Mouse (Mus musculus) bone marrow, adult 2 months (tissue): ENCODE results near the gene Mrpl24. TPM values are rescaled to one million over a fixed set of nuclear protein-coding genes. Genes with fewer than 3 reads are reported as not detected.
A peak's percentile ranks its signal among the peaks of the same experiment; 100 is the strongest.

Experiments
- H3K27ac ChIP-seq: fragments of 200-500 bp; 2 replicates; pipeline ENCODE4 v1.5.1; 2012; ENCODE audit warnings: low read depth, mild to moderate bottlenecking, control low read depth, inconsistent platforms, low read length; ENCODE audit not compliant: control insufficient read depth, poor library complexity, insufficient read depth
- H3K4me1 ChIP-seq: fragments of 200-500 bp; 2 replicates; pipeline ENCODE4 v1.6.1; 2011; ENCODE audit warnings: low read length; ENCODE audit not compliant: control insufficient read depth, insufficient read depth
- H3K4me3 ChIP-seq: fragments of 200-500 bp; replicated peaks from 2 replicates; pipeline ENCODE3; 2011; ENCODE audit warnings: mild to moderate bottlenecking, low read depth, low read length, control low read depth; ENCODE audit not compliant: control insufficient read depth
- CTCF ChIP-seq: fragments of 200-500 bp; IDR thresholded peaks from 2 replicates; pipeline ENCODE4 v1.5.1; 2011; ENCODE audit warnings: low read length, control low read depth; ENCODE audit not compliant: control insufficient read depth, insufficient read depth
- POLR2A ChIP-seq: fragments of 200-500 bp; IDR thresholded peaks from 2 replicates; pipeline ENCODE4 v1.6.1; 2011; ENCODE audit warnings: low read depth, mild to moderate bottlenecking, control low read depth, low read length, borderline replicate concordance; ENCODE audit not compliant: control insufficient read depth
- WGBS: fragments of 180-500 bp; shearing (Covaris S2); methylation state at CpG from one replicate; pipeline ENCODE4 v1.1.7; 2018; 5-methylcytosine and 5-hydroxymethylcytosine counted together
- polyA plus RNA-seq: library from polyadenylated mRNA; stranded (reverse); fragments of >200 nt; gene quantifications from 2 replicates; pipeline ENCODE4 v1.2.4, GENCODE M21; 2011; ENCODE audit warnings: low replicate concordance; ENCODE audit not compliant: missing spikeins, insufficient read depth, insufficient read length

The Mrpl24 gene
- polyA plus RNA-seq, 1 experiment = 217 TPM

GRCm38 (mm10) chr3:87906601-87906980, 12.7 kb upstream of the Mrpl24 start:
- peaks cover 8% of the 10 kb centered on the region for H3K4me1 ChIP-seq
- TF ChIP-seq POLR2A (0 out of 2 replicates have a peak, but pooled peaks have one; percentile 12), CTCF (no peak)
- under 1% methylated on average over 43 of the region's 47 CpGs for WGBS
- H3K27ac ChIP-seq = peak overlapping the region; percentile 95
- peak overlapping the region; percentile 83 for H3K4me3 ChIP-seq

- H3K4me1 ChIP-seq = peaks cover 4% of the 10 kb centered on the region
- peak overlapping the region; percentile 83 for H3K4me3 ChIP-seq
- peak overlapping the region; percentile 95 for H3K27ac ChIP-seq
- TF ChIP-seq POLR2A (0 out of 2 replicates have a peak, but pooled peaks have one; percentile 20), CTCF (no peak)
- WGBS = under 1% methylated on average over 27 of the region's 27 CpGs
These were observed 12.1 kb upstream of the Mrpl24 start for GRCm38 (mm10) chr3:87906981-87907857.

GRCm38 (mm10) chr3:87907906-87908305, 11.4 kb upstream of the Mrpl24 start:
- H3K27ac ChIP-seq = no peak overlapping the region
- TF ChIP-seq CTCF = no peak
- WGBS = 8% methylated on average over 1 of the region's 1 CpGs
- H3K4me3 ChIP-seq = peak overlapping the region; percentile 83
- H3K4me1 ChIP-seq = peaks cover 4% of the 10 kb centered on the region

GRCm38 (mm10) chr3:87909381-87909780, 9.9 kb upstream of the Mrpl24 start:
- H3K4me3 ChIP-seq = no peak overlapping the region
- 80% methylated on average over 2 of the region's 2 CpGs for WGBS
- H3K4me1 ChIP-seq = peaks cover 4% of the 10 kb centered on the region
- H3K27ac ChIP-seq = peak overlapping the region; percentile 34; the same call in 1 of the 2 replicates
- TF ChIP-seq CTCF = no peak
- no peak for TF ChIP-seq POLR2A

- peaks cover 4% of the 10 kb centered on the region for H3K4me1 ChIP-seq
- H3K27ac ChIP-seq = peak overlapping the region; percentile 46
- no peak overlapping the region for H3K4me3 ChIP-seq
- 32% methylated on average over 4 of the region's 4 CpGs for WGBS
- TF ChIP-seq CTCF (no peak), POLR2A (no peak)
These were observed 9.4 kb upstream of the Mrpl24 start for GRCm38 (mm10) chr3:87909874-87910273.

GRCm38 (mm10) chr3:87910573-87911141, 8.6 kb upstream of the Mrpl24 start:
- TF ChIP-seq CTCF (no peak), POLR2A (no peak)
- WGBS = 17% methylated on average over 12 of the region's 12 CpGs
- Histone ChIP-seq H3K4me3 (peak overlapping the region; percentile 55), H3K4me1 (peaks cover 4% of the 10 kb centered on the region), H3K27ac (no peak overlapping the region)

- Histone ChIP-seq H3K4me3 (no peak overlapping the region), H3K27ac (no peak overlapping the region), H3K4me1 (peaks cover 4% of the 10 kb centered on the region)
- TF ChIP-seq CTCF (no peak), POLR2A (no peak)
- 81% methylated on average over 7 of the region's 7 CpGs for WGBS
These were observed 5.8 kb upstream of the Mrpl24 start for GRCm38 (mm10) chr3:87913491-87913890.

- TF ChIP-seq CTCF (no peak), POLR2A (no peak)
- H3K4me3 ChIP-seq = no peak overlapping the region
- 80% methylated on average over 10 of the region's 10 CpGs for WGBS
- peaks cover 4% of the 10 kb centered on the region for H3K4me1 ChIP-seq
- no peak overlapping the region for H3K27ac ChIP-seq
These were observed 5.4 kb upstream of the Mrpl24 start for GRCm38 (mm10) chr3:87913891-87914290.

- WGBS = 87% methylated on average over 1 of the region's 1 CpGs
- H3K4me1 ChIP-seq = no peaks in the 10 kb centered on the region; the same call in 1 of the 2 replicates
- no peak overlapping the region for H3K4me3 ChIP-seq
- no peak overlapping the region for H3K27ac ChIP-seq
- TF ChIP-seq POLR2A (no peak), CTCF (no peak)
These were observed 2.3 kb upstream of the Mrpl24 start for GRCm38 (mm10) chr3:87916990-87917389.
